Mouse (Mus musculus) lung, postnatal 0 days (tissue): ENCODE data around the gene Tssk3.

Experiments
- CTCF ChIP-seq: IDR thresholded peaks from 2 replicates; pipeline ENCODE4 v1.5.1; 2016; ENCODE audit warnings: antibody characterized with exemption, mild to moderate bottlenecking
- EP300 ChIP-seq: IDR thresholded peaks from 2 replicates; pipeline ENCODE4 v1.6.1; 2016; ENCODE audit warnings: antibody characterized with exemption, mild to moderate bottlenecking, control low read depth

DNA sequence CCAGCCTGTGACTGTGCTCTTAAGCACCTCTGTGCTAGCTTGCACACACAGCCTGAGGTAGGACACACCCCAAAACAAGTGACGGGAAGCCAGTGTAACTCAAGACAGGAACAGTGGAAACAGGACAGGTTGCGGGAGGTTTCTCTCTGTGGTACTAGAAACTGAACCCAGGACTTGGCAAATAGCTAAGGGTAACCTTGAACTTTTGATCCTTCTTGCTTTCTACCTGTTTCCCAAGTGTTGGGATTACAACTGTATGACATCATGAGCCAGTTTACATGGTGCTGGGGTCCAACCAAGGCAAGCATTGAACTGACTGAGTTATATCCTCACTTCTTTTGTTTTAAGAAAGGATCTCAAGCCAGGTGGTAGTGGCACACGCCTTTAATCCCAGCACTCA, 11.0 kb downstream of the Tssk3 start:
- TF ChIP-seq CTCF: no peak
- no peak for TF ChIP-seq EP300
